Mouse (Mus musculus) myocyte (in vitro differentiated cells): ENCODE measurements around the gene Cfap73.

Experiments used
- POLR2A ChIP-seq: IDR thresholded peaks from one replicate; pipeline ENCODE4 v1.6.1; 2011; ENCODE audit warnings: low read depth, mild to moderate bottlenecking, control low read depth, moderate library complexity; ENCODE audit not compliant: insufficient read length
- SRF ChIP-seq: IDR thresholded peaks from one replicate; pipeline ENCODE4 v1.6.1; 2011; ENCODE audit warnings: low read depth; ENCODE audit not compliant: control insufficient read depth, insufficient read length
- TCF12 ChIP-seq: IDR thresholded peaks from one replicate; pipeline ENCODE4 v1.6.1; 2011; ENCODE audit warnings: mild to moderate bottlenecking, control low read depth; ENCODE audit not compliant: poor library complexity, insufficient read depth, severe bottlenecking

GRCm38 (mm10) chr5:120664888-120665287, 30.9 kb upstream of the Cfap73 start:
- TF ChIP-seq POLR2A (no peak), TCF12 (no peak), SRF (no peak)
